Mouse (Mus musculus) testis, adult 2 months (tissue): ENCODE results near the gene Pde4a. TPM values are rescaled to one million over a fixed set of nuclear protein-coding genes. Genes with fewer than 3 reads are reported as not detected.
A peak's percentile ranks its signal among the peaks of the same experiment; 100 is the strongest.

Experiments
- H3K27ac ChIP-seq: fragments of 200-500 bp; 2 replicates; pipeline ENCODE4 v1.5.1; 2012; ENCODE audit warnings: low read depth, low read length; ENCODE audit not compliant: control insufficient read depth, insufficient read depth
- H3K27me3 ChIP-seq: fragments of 200-500 bp; 2 replicates; pipeline ENCODE4 v1.6.1; 2012; ENCODE audit warnings: mild to moderate bottlenecking, low read length, moderate library complexity; ENCODE audit not compliant: control insufficient read depth, insufficient read depth
- H3K36me3 ChIP-seq: fragments of 200-500 bp; 2 replicates; pipeline ENCODE4 v1.6.1; 2012; ENCODE audit warnings: mild to moderate bottlenecking, low read length; ENCODE audit not compliant: control insufficient read depth, insufficient read depth
- H3K4me1 ChIP-seq: fragments of 200-500 bp; 2 replicates; pipeline ENCODE4 v1.6.1; 2012; ENCODE audit warnings: low read length; ENCODE audit not compliant: control insufficient read depth, insufficient read depth
- H3K4me3 ChIP-seq: fragments of 200-500 bp; 2 replicates; pipeline ENCODE4 v1.5.1; 2012; ENCODE audit warnings: low read depth, mild to moderate bottlenecking, low read length, moderate library complexity, mixed read lengths; ENCODE audit not compliant: control insufficient read depth
- CTCF ChIP-seq: fragments of 200-500 bp; IDR thresholded peaks from 2 replicates; pipeline ENCODE4 v1.5.1; 2012; ENCODE audit warnings: low read depth, mild to moderate bottlenecking, inconsistent platforms, low read length, moderate library complexity; ENCODE audit not compliant: control insufficient read depth, insufficient read depth, insufficient replicate concordance
- POLR2A ChIP-seq: fragments of 200-500 bp; IDR thresholded peaks from 2 replicates; pipeline ENCODE4 v1.6.1; 2012; ENCODE audit warnings: low read depth, mild to moderate bottlenecking, inconsistent platforms, low read length, moderate library complexity; ENCODE audit not compliant: control insufficient read depth
- polyA plus RNA-seq: library from polyadenylated mRNA; depleted of rRNA; stranded (reverse); fragments of >200 nt; gene quantifications from 2 replicates; pipeline ENCODE4 v1.2.3, GENCODE M21; 2012

Gene Pde4a
- polyA plus RNA-seq, 1 experiment: 82.0 TPM

- peaks cover 2% of the 10 kb centered on the region; the same call in 1 of the 2 replicates for H3K4me1 ChIP-seq
- peak within 1 kb of the TSS; percentile 73 for H3K27ac ChIP-seq
- no peaks in the 10 kb centered on the region for H3K27me3 ChIP-seq
- no peaks in the 10 kb centered on the region for H3K36me3 ChIP-seq
- TF ChIP-seq POLR2A: peak; percentile 54; the same call in 1 of the 2 replicates
- TF ChIP-seq CTCF: no peak
- H3K4me3 ChIP-seq: peak within 1 kb of the TSS; percentile 89
These were observed 34.2 kb upstream of the Pde4a start, which contains the start of gene Tyk2 for GRCm38 (mm10) chr9:21131059-21131956. Gene Tyk2 (minus strand): TSS chr9:21131243.

- TF ChIP-seq CTCF (no peak), POLR2A (no peak)
- Histone ChIP-seq H3K27me3 (no peaks in the 10 kb centered on the region), H3K27ac (no peak overlapping the region), H3K4me1 (peaks cover 2% of the 10 kb centered on the region; the same call in 1 of the 2 replicates), H3K4me3 (no peak overlapping the region), H3K36me3 (no peaks in the 10 kb centered on the region)
These were observed 33.3 kb upstream of the Pde4a start for GRCm38 (mm10) chr9:21132102-21132775.

- H3K4me1 ChIP-seq: peaks cover 2% of the 10 kb centered on the region; the same call in 1 of the 2 replicates
- H3K27me3 ChIP-seq: no peaks in the 10 kb centered on the region
- H3K4me3 ChIP-seq: no peak overlapping the region
- no peaks in the 10 kb centered on the region for H3K36me3 ChIP-seq
- no peak for TF ChIP-seq CTCF
- no peak for TF ChIP-seq POLR2A
- H3K27ac ChIP-seq: no peak overlapping the region
These were observed 32.3 kb upstream of the Pde4a start for GRCm38 (mm10) chr9:21133064-21133707.

DNA sequence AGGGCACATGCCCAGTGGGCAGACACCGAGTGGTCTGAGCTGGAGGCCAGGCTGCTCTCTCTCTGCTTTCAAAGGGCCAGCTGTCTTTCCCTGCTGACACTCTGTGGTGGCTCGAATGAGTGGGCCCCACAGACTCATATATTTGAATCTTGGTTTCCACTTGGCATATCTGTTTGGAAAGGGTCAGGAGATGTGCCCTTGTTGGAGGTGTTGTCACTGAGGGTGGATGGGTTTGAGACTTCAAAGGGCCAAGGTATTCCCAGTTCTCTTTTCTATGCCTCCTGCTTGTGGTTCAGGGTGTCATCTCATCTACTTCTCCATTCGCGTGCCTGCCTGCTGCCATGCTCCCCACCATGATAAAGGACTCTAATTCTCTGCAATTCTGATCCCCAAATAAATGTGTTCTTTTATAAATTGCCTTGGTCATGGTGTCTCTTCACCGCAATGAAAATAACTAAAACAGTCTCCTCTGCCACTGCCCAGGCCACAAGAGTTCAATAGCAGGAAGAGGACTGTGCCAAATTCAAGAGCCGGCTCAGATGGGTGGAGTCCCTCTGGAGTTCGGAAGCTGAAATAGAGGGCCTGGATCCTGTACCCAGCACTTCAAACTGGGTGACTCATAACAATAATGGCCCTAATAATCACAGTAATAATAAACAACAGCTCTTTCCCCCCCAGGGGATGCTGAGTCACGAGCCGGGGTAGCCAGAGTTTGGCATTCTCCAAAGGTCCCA, 30.8 kb upstream of the Pde4a start:
- H3K36me3 ChIP-seq: no peaks in the 10 kb centered on the region
- peaks cover 2% of the 10 kb centered on the region; the same call in 1 of the 2 replicates for H3K4me1 ChIP-seq
- H3K27ac ChIP-seq: no peak overlapping the region
- H3K27me3 ChIP-seq: no peaks in the 10 kb centered on the region
- TF ChIP-seq POLR2A (no peak), CTCF (no peak)
- H3K4me3 ChIP-seq: no peak overlapping the region

- H3K4me1 ChIP-seq: peaks cover 1% of the 10 kb centered on the region; the same call in 1 of the 2 replicates
- H3K36me3 ChIP-seq: no peaks in the 10 kb centered on the region
- H3K27ac ChIP-seq: no peak overlapping the region
- H3K4me3 ChIP-seq: no peak overlapping the region
- no peaks in the 10 kb centered on the region for H3K27me3 ChIP-seq
- TF ChIP-seq POLR2A (no peak), CTCF (no peak)
These were observed 30.1 kb upstream of the Pde4a start for GRCm38 (mm10) chr9:21135329-21135890.

DNA sequence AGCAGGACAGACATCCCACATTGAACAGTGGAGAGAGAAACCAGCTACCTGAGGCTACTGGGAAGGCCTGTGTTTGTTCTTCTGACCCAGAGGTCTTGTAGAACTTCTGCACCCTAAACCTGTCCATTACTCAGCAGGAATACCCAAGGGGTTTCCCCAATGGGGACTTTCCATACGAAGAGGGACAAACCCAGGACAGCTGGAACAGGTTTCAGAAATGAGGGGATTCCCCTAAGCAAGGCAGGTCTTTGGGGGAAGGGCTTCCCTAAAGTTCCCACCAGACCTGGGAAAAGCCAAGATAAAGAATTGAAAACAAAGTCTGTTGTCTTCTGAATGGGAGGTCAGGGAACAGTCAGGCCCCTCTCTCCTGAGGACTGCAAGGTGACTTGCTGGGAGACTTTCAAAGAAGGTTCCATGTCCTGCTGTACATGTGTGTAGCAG, 29.6 kb upstream of the Pde4a start:
- no peak overlapping the region for H3K4me3 ChIP-seq
- no peak overlapping the region for H3K27ac ChIP-seq
- H3K36me3 ChIP-seq: no peaks in the 10 kb centered on the region
- no peaks in the 10 kb centered on the region for H3K4me1 ChIP-seq
- H3K27me3 ChIP-seq: no peaks in the 10 kb centered on the region
- TF ChIP-seq POLR2A (no peak), CTCF (no peak)

- Histone ChIP-seq H3K27me3 (no peaks in the 10 kb centered on the region), H3K4me1 (no peaks in the 10 kb centered on the region), H3K27ac (no peak overlapping the region), H3K36me3 (no peaks in the 10 kb centered on the region), H3K4me3 (no peak overlapping the region)
- no peak for TF ChIP-seq CTCF
- no peak for TF ChIP-seq POLR2A
These were observed 29.1 kb upstream of the Pde4a start for GRCm38 (mm10) chr9:21136401-21136800.
